Mouse (Mus musculus) midbrain, embryonic 15.5 days (tissue): ENCODE measurements around the gene Kbtbd3. TPM values are rescaled to one million over a fixed set of nuclear protein-coding genes. Genes with fewer than 3 reads are reported as not detected.

Experiments used
- ATAC-seq: fragments of 200-750 bp; cut with Nextera tagmentation; replicated peaks from 2 replicates; pipeline ENCODE4 v1.8.0; 2017; ENCODE audit warnings: moderate TSS enrichment
- H3K27ac ChIP-seq: fragments of 300-500 bp; sonication (generic); 2 replicates; pipeline ENCODE4 v1.5.1; 2015; ENCODE audit warnings: mild to moderate bottlenecking, inconsistent platforms
- H3K27me3 ChIP-seq: fragments of 300-500 bp; sonication (generic); replicated peaks from 2 replicates; pipeline ENCODE4 v1.6.1; 2015; ENCODE audit warnings: inconsistent platforms
- H3K36me3 ChIP-seq: fragments of 300-500 bp; sonication (generic); replicated peaks from 2 replicates; pipeline ENCODE4 v1.6.1; 2015; ENCODE audit warnings: inconsistent platforms
- H3K4me1 ChIP-seq: fragments of 300-500 bp; sonication (generic); 2 replicates; pipeline ENCODE4 v1.6.1; 2015; ENCODE audit warnings: inconsistent platforms
- H3K4me2 ChIP-seq: fragments of 300-500 bp; sonication (generic); 2 replicates; pipeline ENCODE4 v1.6.1; 2015; ENCODE audit warnings: inconsistent platforms, mild to moderate bottlenecking, moderate library complexity
- H3K4me3 ChIP-seq: fragments of 300-500 bp; sonication (generic); 2 replicates; pipeline ENCODE4 v1.5.1; 2015; ENCODE audit warnings: mild to moderate bottlenecking, inconsistent platforms
- H3K9ac ChIP-seq: fragments of 300-500 bp; sonication (generic); 2 replicates; pipeline ENCODE4 v1.6.1; 2015; ENCODE audit warnings: mild to moderate bottlenecking, inconsistent platforms
- H3K9me3 ChIP-seq: fragments of 300-500 bp; sonication (generic); 2 replicates; pipeline ENCODE4 v1.6.1; 2016; ENCODE audit warnings: inconsistent platforms
- WGBS: fragments of 180-500 bp; shearing (Covaris S2); methylation state at CpG from one replicate; pipeline ENCODE4 v1.1.7; 2015; ENCODE audit warnings: mixed read lengths; 5-methylcytosine and 5-hydroxymethylcytosine counted together
- polyA plus RNA-seq: library from polyadenylated mRNA; unstranded; fragments of >200 nt; fragmentation: Nextera tagmentation; extraction: Ambion mirVana; gene quantifications from 2 replicates; pipeline ENCODE4 v1.2.1, GENCODE M21; 2015

Gene Kbtbd3
- 10.6 and 11.0 TPM in 2 replicates for polyA plus RNA-seq

DNA sequence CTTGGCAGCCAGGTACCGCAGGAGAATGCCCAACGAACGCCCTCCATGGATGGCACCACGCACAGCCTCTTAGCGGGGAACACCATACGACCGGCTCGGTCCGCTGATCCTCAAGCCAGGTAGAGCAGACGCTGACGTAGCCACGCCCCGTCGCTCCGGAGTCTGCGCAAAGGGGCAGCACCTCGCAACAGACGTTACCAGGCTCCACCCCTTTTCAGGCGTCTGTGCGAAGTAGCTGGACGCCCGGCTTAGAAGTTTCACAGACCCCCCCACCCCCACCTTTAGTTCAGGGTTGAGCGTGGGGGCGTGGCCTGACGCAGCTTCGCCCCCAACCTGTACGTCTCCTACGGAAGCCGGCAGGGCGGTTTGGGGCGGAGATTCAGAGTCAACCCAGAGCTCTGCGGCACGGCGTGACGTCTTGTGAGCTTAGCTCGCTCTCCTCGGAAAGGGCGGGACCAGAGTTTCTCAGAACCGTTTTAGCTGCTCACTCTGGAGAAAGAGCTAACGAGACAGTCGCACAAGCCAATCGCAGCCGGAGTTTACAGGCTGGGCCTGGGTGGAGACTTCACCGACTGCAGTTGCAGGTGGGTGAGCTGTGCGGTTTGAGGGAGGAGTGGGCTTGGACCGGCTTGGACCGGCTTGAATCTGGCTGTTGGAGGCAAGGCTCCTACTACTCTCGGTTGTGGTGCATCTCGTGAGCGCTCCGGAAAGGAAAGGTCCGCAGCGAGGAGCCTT is at the start of gene Kbtbd3, which contains the start of gene Aasdhppt:
Gene Kbtbd3, plus strand, starts transcription at position 483 of the 735 bp plus-strand sequence.
Gene Aasdhppt, minus strand, starts transcription at position 121 of the 735 bp plus-strand sequence.
- Histone ChIP-seq H3K4me1 (peaks cover 29% of the 10 kb centered on the region), H3K4me3 (peak within 1 kb of the TSS; percentile 83), H3K36me3 (peaks cover 4% of the 10 kb centered on the region; the same call in 1 of the 2 replicates), H3K9ac (peak within 1 kb of the TSS; percentile 87), H3K4me2 (peak within 1 kb of the TSS; percentile 70), H3K27me3 (no peaks in the 10 kb centered on the region), H3K9me3 (no peaks in the 10 kb centered on the region), H3K27ac (peak within 1 kb of the TSS; percentile 96)
- peak; percentile 99 for ATAC-seq
- under 1% methylated on average over 53 of the region's 53 CpGs for WGBS

GRCm38 (mm10) chr9:4259841-4260745 is 49.5 kb upstream of the Kbtbd3 start:
- Histone ChIP-seq H3K4me1 (no peaks in the 10 kb centered on the region), H3K27me3 (no peaks in the 10 kb centered on the region), H3K9ac (no peak overlapping the region), H3K4me2 (peak overlapping the region; percentile 25), H3K36me3 (no peaks in the 10 kb centered on the region), H3K4me3 (peak overlapping the region; percentile 33), H3K9me3 (peaks cover 6% of the 10 kb centered on the region), H3K27ac (no peak overlapping the region)
- WGBS, result 55% methylated on average over 65 of the region's 65 CpGs
- ATAC-seq, result peak; percentile 80

GRCm38 (mm10) chr9:4260746-4261090 is 48.9 kb upstream of the Kbtbd3 start:
- Histone ChIP-seq H3K27ac (no peak overlapping the region), H3K4me3 (peak overlapping the region; percentile 33), H3K9me3 (peaks cover 6% of the 10 kb centered on the region), H3K27me3 (no peaks in the 10 kb centered on the region), H3K4me1 (no peaks in the 10 kb centered on the region), H3K36me3 (no peaks in the 10 kb centered on the region), H3K9ac (no peak overlapping the region), H3K4me2 (peak overlapping the region; percentile 25; the same call in 1 of the 2 replicates)
- no peak for ATAC-seq
- 71% methylated on average over 12 of the region's 12 CpGs for WGBS

GRCm38 (mm10) chr9:4266881-4267280 is 42.8 kb upstream of the Kbtbd3 start:
- no peak overlapping the region for H3K4me2 ChIP-seq
- H3K36me3 ChIP-seq, result no peaks in the 10 kb centered on the region
- no peaks in the 10 kb centered on the region for H3K27me3 ChIP-seq
- 97% methylated on average over 3 of the region's 3 CpGs for WGBS
- H3K9me3 ChIP-seq, result no peaks in the 10 kb centered on the region
- H3K4me3 ChIP-seq, result no peak overlapping the region
- no peak overlapping the region for H3K27ac ChIP-seq
- no peak overlapping the region for H3K9ac ChIP-seq
- H3K4me1 ChIP-seq, result no peaks in the 10 kb centered on the region
- ATAC-seq, result 0 out of 2 replicates have a peak, but pooled peaks have one; percentile 20

DNA sequence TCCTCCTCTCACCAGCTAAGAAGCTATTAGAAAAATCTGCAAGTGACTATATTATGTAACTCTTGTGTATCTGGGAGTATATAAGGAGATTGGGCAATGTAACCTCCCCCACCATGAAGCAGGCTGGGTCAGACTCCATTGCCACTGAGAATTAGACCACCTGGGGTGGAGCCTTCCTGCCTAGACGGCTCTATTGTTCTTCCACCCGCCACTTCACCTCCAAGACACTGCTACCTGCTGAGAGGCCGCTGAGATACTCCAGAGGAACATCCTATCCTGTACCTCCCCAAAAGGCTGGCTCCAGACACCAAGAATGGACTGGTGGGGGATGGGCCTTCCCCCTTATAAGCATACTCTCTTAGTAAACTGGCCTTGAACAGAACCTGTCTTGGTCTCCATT is 25.8 kb upstream of the Kbtbd3 start:
- H3K9ac ChIP-seq, result no peak overlapping the region
- no peaks in the 10 kb centered on the region for H3K27me3 ChIP-seq
- ATAC-seq, result peak; percentile 30; the same call in 1 of the 2 replicates
- H3K27ac ChIP-seq, result no peak overlapping the region
- H3K9me3 ChIP-seq, result no peaks in the 10 kb centered on the region
- WGBS, result 2% methylated on average over 3 of the region's 3 CpGs
- H3K4me1 ChIP-seq, result no peaks in the 10 kb centered on the region
- no peak overlapping the region for H3K4me2 ChIP-seq
- no peak overlapping the region for H3K4me3 ChIP-seq
- H3K36me3 ChIP-seq, result 0 out of 2 replicates have a peak, but pooled peaks cover 5% of the 10 kb centered on the region

GRCm38 (mm10) chr9:4300466-4300865 is 9.2 kb upstream of the Kbtbd3 start:
- Histone ChIP-seq H3K9ac (no peak overlapping the region), H3K9me3 (no peaks in the 10 kb centered on the region), H3K4me2 (no peak overlapping the region), H3K36me3 (peaks cover 18% of the 10 kb centered on the region), H3K4me1 (no peaks in the 10 kb centered on the region), H3K27ac (no peak overlapping the region), H3K27me3 (no peaks in the 10 kb centered on the region), H3K4me3 (no peak overlapping the region)
- no peak for ATAC-seq
- WGBS, result 96% methylated on average over 2 of the region's 2 CpGs

DNA sequence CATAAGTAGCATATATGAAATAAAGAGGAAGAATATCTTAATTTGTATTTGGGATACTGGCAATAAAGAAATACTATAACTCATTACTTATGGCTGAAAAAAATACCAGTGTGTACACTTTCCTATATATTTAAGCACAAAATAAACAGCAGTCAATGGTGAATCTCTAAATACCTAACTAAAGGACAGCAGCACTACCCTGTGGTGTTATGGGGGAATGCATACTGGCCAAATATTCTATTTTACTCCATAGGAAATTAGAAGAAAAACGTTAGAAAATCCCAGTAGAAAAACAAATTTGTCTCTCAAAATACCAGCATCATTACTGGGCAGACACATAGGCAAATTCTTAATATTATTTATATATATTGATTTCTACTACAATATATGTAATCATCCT is 4.8 kb upstream of the Kbtbd3 start:
- H3K4me1 ChIP-seq, result peaks cover 18% of the 10 kb centered on the region
- WGBS, result 53% methylated on average over 1 of the region's 1 CpGs
- no peak for ATAC-seq
- H3K36me3 ChIP-seq, result peaks cover 13% of the 10 kb centered on the region
- H3K27ac ChIP-seq, result no peak overlapping the region
- H3K4me2 ChIP-seq, result no peak overlapping the region
- no peak overlapping the region for H3K9ac ChIP-seq
- H3K27me3 ChIP-seq, result no peaks in the 10 kb centered on the region
- no peak overlapping the region for H3K4me3 ChIP-seq
- H3K9me3 ChIP-seq, result no peaks in the 10 kb centered on the region

DNA sequence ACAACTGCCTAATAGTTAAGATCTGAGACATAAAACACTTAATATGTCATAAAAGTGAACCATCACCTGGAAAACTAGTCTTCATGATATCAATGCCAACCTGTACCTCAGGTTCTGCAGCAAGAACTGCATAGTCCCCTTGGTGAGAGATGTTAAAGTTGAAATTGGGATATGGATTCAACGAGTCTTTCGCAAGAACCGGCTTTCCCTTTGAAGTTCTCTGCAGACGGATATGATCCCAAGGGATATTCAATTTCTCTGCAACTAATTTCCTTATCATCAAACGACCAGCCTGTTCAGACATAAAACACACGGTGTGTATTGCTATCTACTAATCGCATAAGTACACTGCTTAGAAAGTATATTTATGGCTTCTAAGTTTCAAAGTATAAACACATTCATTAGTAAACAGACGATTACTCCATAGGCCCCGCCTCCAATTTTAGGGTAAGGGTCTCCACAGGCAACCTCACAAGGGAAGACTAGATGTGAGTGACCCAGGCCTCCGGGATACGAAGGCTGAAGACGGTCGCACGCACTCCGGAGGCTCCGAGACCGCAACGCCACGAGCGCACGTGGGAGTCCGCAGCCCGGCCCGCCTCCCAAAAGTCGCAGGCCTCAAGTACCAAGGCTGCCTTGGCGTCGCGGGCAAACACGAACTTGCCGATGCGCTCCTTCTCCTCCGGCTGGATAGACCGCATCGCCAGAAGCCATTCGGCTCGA is 844 bp upstream of the Kbtbd3 start:
- H3K9me3 ChIP-seq, result no peaks in the 10 kb centered on the region
- under 1% methylated on average over 36 of the region's 36 CpGs for WGBS
- no peaks in the 10 kb centered on the region for H3K36me3 ChIP-seq
- peak overlapping the region; percentile 87 for H3K9ac ChIP-seq
- H3K4me3 ChIP-seq, result peak overlapping the region; percentile 83
- H3K27me3 ChIP-seq, result no peaks in the 10 kb centered on the region
- ATAC-seq, result peak; percentile 61
- H3K4me1 ChIP-seq, result peaks cover 29% of the 10 kb centered on the region
- peak overlapping the region; percentile 70 for H3K4me2 ChIP-seq
- peak overlapping the region; percentile 96 for H3K27ac ChIP-seq

- Histone ChIP-seq H3K9ac (peak overlapping the region; percentile 87), H3K27ac (peak overlapping the region; percentile 96), H3K4me3 (peak overlapping the region; percentile 83), H3K9me3 (no peaks in the 10 kb centered on the region), H3K27me3 (no peaks in the 10 kb centered on the region), H3K36me3 (peaks cover 4% of the 10 kb centered on the region; the same call in 1 of the 2 replicates), H3K4me2 (peak overlapping the region; percentile 70), H3K4me1 (peaks cover 29% of the 10 kb centered on the region)
- WGBS, result 61% methylated on average over 3 of the region's 3 CpGs
- ATAC-seq, result no peak
Observed at GRCm38 (mm10) chr9:4310706-4311105, 1.1 kb downstream of the Kbtbd3 start.

GRCm38 (mm10) chr9:4311162-4311561 is 1.5 kb downstream of the Kbtbd3 start:
- peak overlapping the region; percentile 70; the same call in 1 of the 2 replicates for H3K4me2 ChIP-seq
- no peaks in the 10 kb centered on the region for H3K27me3 ChIP-seq
- no peak overlapping the region for H3K27ac ChIP-seq
- no peak overlapping the region for H3K4me3 ChIP-seq
- H3K9ac ChIP-seq, result no peak overlapping the region
- H3K9me3 ChIP-seq, result no peaks in the 10 kb centered on the region
- H3K36me3 ChIP-seq, result peaks cover 4% of the 10 kb centered on the region; the same call in 1 of the 2 replicates
- H3K4me1 ChIP-seq, result peaks cover 28% of the 10 kb centered on the region
- ATAC-seq, result no peak
- 83% methylated on average over 3 of the region's 3 CpGs for WGBS

DNA sequence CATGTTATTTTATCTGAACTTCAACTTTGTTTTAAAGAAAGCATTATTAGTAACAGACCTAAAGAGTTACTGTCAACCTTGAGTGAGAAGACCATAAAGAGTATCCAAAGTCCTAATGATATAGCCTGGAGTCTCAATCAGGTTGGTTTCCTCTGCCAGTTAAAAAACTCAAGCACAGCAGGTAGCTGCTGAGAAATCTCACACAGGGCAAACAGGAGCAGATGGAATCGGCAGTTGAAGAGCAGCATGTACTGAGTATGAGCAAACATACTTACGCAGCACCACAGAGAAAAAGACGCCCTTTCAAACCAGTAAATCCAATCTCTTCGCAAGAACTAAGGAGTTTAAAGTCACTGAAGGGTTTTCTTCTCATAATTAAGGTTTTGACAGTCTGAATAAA is 4.3 kb downstream of the Kbtbd3 start:
- Histone ChIP-seq H3K4me1 (peaks cover 11% of the 10 kb centered on the region), H3K27ac (no peak overlapping the region), H3K4me2 (no peak overlapping the region), H3K9ac (no peak overlapping the region), H3K4me3 (no peak overlapping the region), H3K9me3 (no peaks in the 10 kb centered on the region), H3K27me3 (no peaks in the 10 kb centered on the region), H3K36me3 (peaks cover 4% of the 10 kb centered on the region; the same call in 1 of the 2 replicates)
- ATAC-seq, result no peak
- 89% methylated on average over 4 of the region's 4 CpGs for WGBS
